Mouse (Mus musculus) lung, embryonic 15.5 days (tissue): Measurements from ENCODE around the gene Kdelr3. TPM values are rescaled to one million over a fixed set of nuclear protein-coding genes. Genes with fewer than 3 reads are reported as not detected.

Experiments used
- ATAC-seq: fragments of 200-750 bp; cut with Nextera tagmentation; 2 replicates; pipeline ENCODE4 v1.8.0; 2017; ENCODE audit warnings: moderate number of reproducible peaks, borderline replicate concordance; ENCODE audit not compliant: low FRiP score, low TSS enrichment; ENCODE audit errors: extremely low read depth
- H3K27ac ChIP-seq: fragments of 300-500 bp; sonication (generic); 2 replicates; pipeline ENCODE4 v1.5.1; 2015; ENCODE audit warnings: moderate library complexity, mild to moderate bottlenecking, inconsistent platforms
- H3K27me3 ChIP-seq: fragments of 300-500 bp; sonication (generic); 2 replicates; pipeline ENCODE4 v1.6.1; 2015; ENCODE audit warnings: inconsistent platforms
- H3K36me3 ChIP-seq: fragments of 300-500 bp; sonication (generic); 2 replicates; pipeline ENCODE4 v1.6.1; 2015; ENCODE audit warnings: inconsistent platforms
- H3K4me1 ChIP-seq: fragments of 300-500 bp; sonication (generic); 2 replicates; pipeline ENCODE4 v1.6.1; 2015; ENCODE audit warnings: inconsistent platforms
- H3K4me2 ChIP-seq: fragments of 300-500 bp; sonication (generic); 2 replicates; pipeline ENCODE4 v1.6.1; 2015; ENCODE audit warnings: inconsistent platforms, mild to moderate bottlenecking, moderate library complexity
- H3K4me3 ChIP-seq: fragments of 300-500 bp; sonication (generic); 2 replicates; pipeline ENCODE4 v1.5.1; 2015; ENCODE audit warnings: mild to moderate bottlenecking, inconsistent platforms
- H3K9ac ChIP-seq: fragments of 300-500 bp; sonication (generic); 2 replicates; pipeline ENCODE4 v1.6.1; 2015; ENCODE audit warnings: inconsistent platforms
- H3K9me3 ChIP-seq: fragments of 300-500 bp; sonication (generic); 2 replicates; pipeline ENCODE4 v1.6.1; 2016; ENCODE audit warnings: inconsistent platforms
- WGBS: fragments of 180-500 bp; shearing (Covaris S2); methylation state at CpG from one replicate; pipeline ENCODE4 v1.1.7; 2015; 5-methylcytosine and 5-hydroxymethylcytosine counted together
- polyA plus RNA-seq: library from polyadenylated mRNA; unstranded; fragments of >200 nt; fragmentation: Nextera tagmentation; extraction: Ambion mirVana; gene quantifications from 2 replicates; pipeline ENCODE4 v1.2.1, GENCODE M21; 2015

Gene Kdelr3
- 89.6 and 91.0 TPM in 2 replicates for polyA plus RNA-seq

GRCm38 (mm10) chr15:79516171-79517096 is at the start of gene Kdelr3:
Gene Kdelr3 (plus strand): TSS chr15:79516411.
- Histone ChIP-seq H3K4me1 (peaks cover 42% of the 10 kb centered on the region), H3K4me3 (peak within 1 kb of the TSS; percentile 61), H3K36me3 (no peaks in the 10 kb centered on the region), H3K27ac (peak within 1 kb of the TSS; percentile 48), H3K4me2 (peak within 1 kb of the TSS; percentile 87), H3K27me3 (peaks cover 46% of the 10 kb centered on the region), H3K9me3 (no peaks in the 10 kb centered on the region), H3K9ac (peak within 1 kb of the TSS; percentile 54)
- under 1% methylated on average over 71 of the region's 71 CpGs for WGBS
- peak; percentile 81 for ATAC-seq

GRCm38 (mm10) chr15:79466601-79467286 is 49.5 kb upstream of the Kdelr3 start:
- H3K27ac ChIP-seq: no peak overlapping the region
- H3K9ac ChIP-seq: no peak overlapping the region
- no peak overlapping the region for H3K4me3 ChIP-seq
- no peaks in the 10 kb centered on the region for H3K9me3 ChIP-seq
- 5% methylated on average over 18 of the region's 18 CpGs for WGBS
- H3K36me3 ChIP-seq: no peaks in the 10 kb centered on the region
- peaks cover 13% of the 10 kb centered on the region for H3K27me3 ChIP-seq
- ATAC-seq: peak; percentile 71
- H3K4me2 ChIP-seq: no peak overlapping the region
- H3K4me1 ChIP-seq: 0 out of 2 replicates have a peak, but pooled peaks cover 3% of the 10 kb centered on the region

- WGBS: 56% methylated on average over 5 of the region's 5 CpGs
- no peak for ATAC-seq
- H3K9me3 ChIP-seq: no peaks in the 10 kb centered on the region
These were observed 46.6 kb upstream of the Kdelr3 start for GRCm38 (mm10) chr15:79469577-79469976.

GRCm38 (mm10) chr15:79470583-79470982 is 45.6 kb upstream of the Kdelr3 start:
- H3K27me3 ChIP-seq: no peaks in the 10 kb centered on the region
- 26% methylated on average over 17 of the region's 17 CpGs for WGBS
- no peak overlapping the region for H3K9ac ChIP-seq
- H3K4me3 ChIP-seq: peak overlapping the region; percentile 22; the same call in 1 of the 2 replicates
- H3K4me2 ChIP-seq: peak overlapping the region; percentile 37
- no peak overlapping the region for H3K27ac ChIP-seq
- 0 out of 2 replicates have a peak, but pooled peaks cover 3% of the 10 kb centered on the region for H3K4me1 ChIP-seq
- ATAC-seq: no peak
- H3K9me3 ChIP-seq: no peaks in the 10 kb centered on the region
- H3K36me3 ChIP-seq: no peaks in the 10 kb centered on the region

More at GRCm38 (mm10) chr15:79469577-79469976, 46.6 kb upstream of the Kdelr3 start:
- H3K4me1 ChIP-seq: 0 out of 2 replicates have a peak, but pooled peaks cover 3% of the 10 kb centered on the region
- no peak overlapping the region for H3K4me2 ChIP-seq
- H3K9ac ChIP-seq: no peak overlapping the region
- H3K27me3 ChIP-seq: no peaks in the 10 kb centered on the region
- H3K36me3 ChIP-seq: no peaks in the 10 kb centered on the region
- no peak overlapping the region for H3K4me3 ChIP-seq
- H3K27ac ChIP-seq: no peak overlapping the region

- Histone ChIP-seq H3K4me2 (peak overlapping the region; percentile 37; the same call in 1 of the 2 replicates), H3K4me3 (no peak overlapping the region), H3K27ac (no peak overlapping the region), H3K9me3 (no peaks in the 10 kb centered on the region), H3K36me3 (no peaks in the 10 kb centered on the region), H3K4me1 (0 out of 2 replicates have a peak, but pooled peaks cover 3% of the 10 kb centered on the region), H3K9ac (no peak overlapping the region), H3K27me3 (no peaks in the 10 kb centered on the region)
- ATAC-seq: no peak
- WGBS: 49% methylated on average over 10 of the region's 10 CpGs
These were observed 45.1 kb upstream of the Kdelr3 start for GRCm38 (mm10) chr15:79471095-79471494.

GRCm38 (mm10) chr15:79473042-79473441 is 43.2 kb upstream of the Kdelr3 start:
- Histone ChIP-seq H3K27me3 (no peaks in the 10 kb centered on the region), H3K27ac (no peak overlapping the region), H3K9ac (no peak overlapping the region), H3K4me3 (no peak overlapping the region), H3K4me2 (no peak overlapping the region), H3K9me3 (no peaks in the 10 kb centered on the region), H3K36me3 (no peaks in the 10 kb centered on the region), H3K4me1 (no peaks in the 10 kb centered on the region)
- ATAC-seq: no peak
- 85% methylated on average over 5 of the region's 5 CpGs for WGBS

- no peaks in the 10 kb centered on the region for H3K27me3 ChIP-seq
- H3K9ac ChIP-seq: no peak overlapping the region
- no peak overlapping the region for H3K27ac ChIP-seq
- no peak for ATAC-seq
- no peaks in the 10 kb centered on the region for H3K9me3 ChIP-seq
- no peaks in the 10 kb centered on the region for H3K4me1 ChIP-seq
- H3K4me3 ChIP-seq: no peak overlapping the region
- H3K36me3 ChIP-seq: no peaks in the 10 kb centered on the region
- H3K4me2 ChIP-seq: no peak overlapping the region
- WGBS: 50% methylated on average over 12 of the region's 12 CpGs
These were observed 42.4 kb upstream of the Kdelr3 start for GRCm38 (mm10) chr15:79473638-79474355.

- Histone ChIP-seq H3K4me2 (no peak overlapping the region), H3K4me3 (no peak overlapping the region), H3K4me1 (no peaks in the 10 kb centered on the region), H3K9me3 (no peaks in the 10 kb centered on the region), H3K27ac (no peak overlapping the region), H3K27me3 (peaks cover 19% of the 10 kb centered on the region; the same call in 1 of the 2 replicates), H3K36me3 (no peaks in the 10 kb centered on the region), H3K9ac (no peak overlapping the region)
- 26% methylated on average over 6 of the region's 6 CpGs for WGBS
- no peak for ATAC-seq
These were observed 39.0 kb upstream of the Kdelr3 start for GRCm38 (mm10) chr15:79477227-79477626.

- peak; percentile 45; the same call in 1 of the 2 replicates for ATAC-seq
- H3K9me3 ChIP-seq: no peaks in the 10 kb centered on the region
- H3K36me3 ChIP-seq: no peaks in the 10 kb centered on the region
- H3K4me1 ChIP-seq: no peaks in the 10 kb centered on the region
- H3K4me3 ChIP-seq: no peak overlapping the region
- H3K4me2 ChIP-seq: peak overlapping the region; percentile 42
- WGBS: 14% methylated on average over 15 of the region's 15 CpGs
- H3K27ac ChIP-seq: no peak overlapping the region
- no peak overlapping the region for H3K9ac ChIP-seq
- peaks cover 20% of the 10 kb centered on the region; the same call in 1 of the 2 replicates for H3K27me3 ChIP-seq
These were observed 35.0 kb upstream of the Kdelr3 start for GRCm38 (mm10) chr15:79481181-79481688.

- no peak for ATAC-seq
- peaks cover 38% of the 10 kb centered on the region for H3K27me3 ChIP-seq
- no peak overlapping the region for H3K4me2 ChIP-seq
- no peak overlapping the region for H3K9ac ChIP-seq
- H3K4me1 ChIP-seq: no peaks in the 10 kb centered on the region
- no peak overlapping the region for H3K27ac ChIP-seq
- 50% methylated on average over 11 of the region's 11 CpGs for WGBS
- no peaks in the 10 kb centered on the region for H3K36me3 ChIP-seq
- no peak overlapping the region for H3K4me3 ChIP-seq
- no peaks in the 10 kb centered on the region for H3K9me3 ChIP-seq
These were observed 26.7 kb upstream of the Kdelr3 start for GRCm38 (mm10) chr15:79489463-79489862.

GRCm38 (mm10) chr15:79493527-79493926 is 22.7 kb upstream of the Kdelr3 start:
- 29% methylated on average over 18 of the region's 18 CpGs for WGBS
- peaks cover 53% of the 10 kb centered on the region for H3K27me3 ChIP-seq
- H3K4me1 ChIP-seq: no peaks in the 10 kb centered on the region
- no peak overlapping the region for H3K4me3 ChIP-seq
- no peak for ATAC-seq
- H3K9me3 ChIP-seq: no peaks in the 10 kb centered on the region
- no peak overlapping the region for H3K9ac ChIP-seq
- H3K27ac ChIP-seq: no peak overlapping the region
- no peaks in the 10 kb centered on the region for H3K36me3 ChIP-seq
- H3K4me2 ChIP-seq: no peak overlapping the region
